Mouse (Mus musculus): Measurements from ENCODE around the gene Tesk2. TPM values are rescaled to one million over a fixed set of nuclear protein-coding genes. Genes with fewer than 3 reads are reported as not detected.

The Tesk2 gene
- total and polyA plus RNA-seq, 3 experiments, result 1.3 to 6.6 (median 4.8) TPM

- no peak overlapping the region; the same call in 1 of the 2 replicates for H3K4me3 ChIP-seq (ENCODE audit: low read depth, low read length)
- DNase-seq (ENCODE audit: low spot score) (peak; percentile 10), ATAC-seq (ENCODE audit: extremely low read depth, insufficient number of reproducible peaks, low FRiP score, poor library complexity, severe bottlenecking) (peak; percentile 65)
- H3K27me3 ChIP-seq (ENCODE audit: insufficient read depth, low read length), result no peaks in the 10 kb centered on the region
- peaks cover 20% of the 10 kb centered on the region for H3K36me3 ChIP-seq (replicated peaks)
- H3K4me1 ChIP-seq (ENCODE audit: insufficient read depth, low read depth, low read length), result peaks cover 52% of the 10 kb centered on the region
- H3K9me3 ChIP-seq (replicated peaks), result no peaks in the 10 kb centered on the region
- peak; percentile 97 for TF ChIP-seq TAL1 (conservative IDR thresholded peaks at IDR 0.05; ENCODE audit: low read depth, low read length)
- TF ChIP-seq POLR2AphosphoS5 (IDR thresholded peaks at IDR 0.05; ENCODE audit: insufficient replicate concordance, low read depth, low read length), result no peak
- TF ChIP-seq CTCF (IDR thresholded peaks at IDR 0.05; ENCODE audit: low read depth, low read length), result no peak
- TF ChIP-seq GATA1 (IDR thresholded peaks at IDR 0.05; ENCODE audit: borderline replicate concordance, low read length), result no peak
- no peak for TF ChIP-seq GATA2 (IDR thresholded peaks at IDR 0.05; ENCODE audit: borderline replicate concordance, low read depth, low read length)
Observed at GRCm38 (mm10) chr4:116683957-116684356, 36.8 kb upstream of the Tesk2 start.

- TF ChIP-seq CTCF (IDR thresholded peaks at IDR 0.05; ENCODE audit: low read depth, low read length), result no peak
- no peak for TF ChIP-seq GATA2 (IDR thresholded peaks at IDR 0.05; ENCODE audit: borderline replicate concordance, low read depth, low read length)
- no peak for TF ChIP-seq GATA1 (IDR thresholded peaks at IDR 0.05; ENCODE audit: borderline replicate concordance, low read length)
- no peak for TF ChIP-seq TAL1 (conservative IDR thresholded peaks at IDR 0.05; ENCODE audit: low read depth, low read length)
- TF ChIP-seq POLR2AphosphoS5 (IDR thresholded peaks at IDR 0.05; ENCODE audit: insufficient replicate concordance, low read depth, low read length), result no peak
- Histone ChIP-seq H3K36me3 (replicated peaks) (peaks cover 27% of the 10 kb centered on the region), H3K4me1 (ENCODE audit: insufficient read depth, low read depth, low read length) (peaks cover 59% of the 10 kb centered on the region), H3K4me3 (ENCODE audit: low read depth, low read length) (no peak overlapping the region; the same call in 1 of the 2 replicates), H3K9me3 (replicated peaks) (no peaks in the 10 kb centered on the region), H3K27me3 (ENCODE audit: insufficient read depth, low read length) (no peaks in the 10 kb centered on the region)
- no peak for DNase-seq (ENCODE audit: low spot score)
- no peak for ATAC-seq (ENCODE audit: extremely low read depth, insufficient number of reproducible peaks, low FRiP score, poor library complexity, severe bottlenecking)
Observed at GRCm38 (mm10) chr4:116684665-116685064, 36.1 kb upstream of the Tesk2 start.

GRCm38 (mm10) chr4:116685402-116686061 is 35.2 kb upstream of the Tesk2 start, which contains the start of gene Prdx1:
Gene Prdx1, plus strand, starts transcription at chr4:116685544.
- H3K27me3 ChIP-seq (ENCODE audit: insufficient read depth, low read length), result no peaks in the 10 kb centered on the region
- TF ChIP-seq TAL1 (conservative IDR thresholded peaks at IDR 0.05; ENCODE audit: low read depth, low read length) (no peak), GATA2 (IDR thresholded peaks at IDR 0.05; ENCODE audit: borderline replicate concordance, low read depth, low read length) (no peak), POLR2AphosphoS5 (IDR thresholded peaks at IDR 0.05; ENCODE audit: insufficient replicate concordance, low read depth, low read length) (peak; percentile 96), CTCF (IDR thresholded peaks at IDR 0.05; ENCODE audit: low read depth, low read length) (peak; percentile 39; the same call in 1 of the 2 replicates), GATA1 (IDR thresholded peaks at IDR 0.05; ENCODE audit: borderline replicate concordance, low read length) (no peak)
- peaks cover 64% of the 10 kb centered on the region for H3K4me1 ChIP-seq (ENCODE audit: insufficient read depth, low read depth, low read length)
- H3K9me3 ChIP-seq (replicated peaks), result no peaks in the 10 kb centered on the region
- peaks cover 36% of the 10 kb centered on the region for H3K36me3 ChIP-seq (replicated peaks)
- ATAC-seq (ENCODE audit: extremely low read depth, insufficient number of reproducible peaks, low FRiP score, poor library complexity, severe bottlenecking) (peak; percentile 54), DNase-seq (ENCODE audit: low spot score) (peak; percentile 76)
- H3K4me3 ChIP-seq (ENCODE audit: low read depth, low read length), result peak within 1 kb of the TSS; percentile 77

GRCm38 (mm10) chr4:116687041-116687440 is 33.7 kb upstream of the Tesk2 start:
- no peaks in the 10 kb centered on the region for H3K27me3 ChIP-seq (ENCODE audit: insufficient read depth, low read length)
- no peaks in the 10 kb centered on the region for H3K9me3 ChIP-seq (replicated peaks)
- peak overlapping the region; percentile 77 for H3K4me3 ChIP-seq (ENCODE audit: low read depth, low read length)
- TF ChIP-seq POLR2AphosphoS5 (IDR thresholded peaks at IDR 0.05; ENCODE audit: insufficient replicate concordance, low read depth, low read length), result no peak
- no peak for TF ChIP-seq TAL1 (conservative IDR thresholded peaks at IDR 0.05; ENCODE audit: low read depth, low read length)
- no peak for TF ChIP-seq GATA1 (IDR thresholded peaks at IDR 0.05; ENCODE audit: borderline replicate concordance, low read length)
- TF ChIP-seq CTCF (IDR thresholded peaks at IDR 0.05; ENCODE audit: low read depth, low read length), result no peak
- no peak for TF ChIP-seq GATA2 (IDR thresholded peaks at IDR 0.05; ENCODE audit: borderline replicate concordance, low read depth, low read length)
- H3K4me1 ChIP-seq (ENCODE audit: insufficient read depth, low read depth, low read length), result peaks cover 67% of the 10 kb centered on the region
- H3K36me3 ChIP-seq (replicated peaks), result peaks cover 50% of the 10 kb centered on the region
- DNase-seq (ENCODE audit: low spot score), result no peak
- no peak for ATAC-seq (ENCODE audit: extremely low read depth, insufficient number of reproducible peaks, low FRiP score, poor library complexity, severe bottlenecking)

GRCm38 (mm10) chr4:116689309-116689876 is 31.4 kb upstream of the Tesk2 start:
- no peak for ATAC-seq (ENCODE audit: extremely low read depth, insufficient number of reproducible peaks, low FRiP score, poor library complexity, severe bottlenecking)
- Histone ChIP-seq H3K4me3 (ENCODE audit: low read depth, low read length) (no peak overlapping the region), H3K9me3 (replicated peaks) (no peaks in the 10 kb centered on the region), H3K4me1 (ENCODE audit: insufficient read depth, low read depth, low read length) (peaks cover 47% of the 10 kb centered on the region), H3K27me3 (ENCODE audit: insufficient read depth, low read length) (no peaks in the 10 kb centered on the region), H3K36me3 (replicated peaks) (peaks cover 70% of the 10 kb centered on the region)
- no peak for DNase-seq (ENCODE audit: low spot score)
- TF ChIP-seq CTCF (IDR thresholded peaks at IDR 0.05; ENCODE audit: low read depth, low read length), result no peak
- no peak for TF ChIP-seq POLR2AphosphoS5 (IDR thresholded peaks at IDR 0.05; ENCODE audit: insufficient replicate concordance, low read depth, low read length)
- no peak for TF ChIP-seq GATA1 (IDR thresholded peaks at IDR 0.05; ENCODE audit: borderline replicate concordance, low read length)
- TF ChIP-seq TAL1 (conservative IDR thresholded peaks at IDR 0.05; ENCODE audit: low read depth, low read length), result no peak
- no peak for TF ChIP-seq GATA2 (IDR thresholded peaks at IDR 0.05; ENCODE audit: borderline replicate concordance, low read depth, low read length)

DNA sequence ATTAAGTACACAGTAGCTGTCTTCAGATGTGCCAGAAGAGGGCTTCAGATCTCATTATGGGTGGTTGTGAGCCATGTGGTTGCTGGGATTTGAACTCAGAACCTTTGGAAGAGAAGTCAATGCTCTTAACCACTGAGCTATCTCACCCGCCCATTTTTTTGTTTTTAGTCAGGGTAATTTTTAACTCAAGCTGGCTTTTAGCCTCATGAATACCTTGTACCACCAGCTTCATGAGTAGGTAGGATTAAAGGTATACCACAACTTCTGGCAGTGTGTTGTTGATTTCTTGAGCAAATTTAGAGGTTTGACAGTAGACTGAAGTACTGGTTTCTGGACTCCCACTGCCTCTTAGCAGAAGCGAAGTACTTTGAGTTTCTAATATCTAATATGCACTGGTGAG is 28.6 kb upstream of the Tesk2 start:
- Histone ChIP-seq H3K4me3 (ENCODE audit: low read depth, low read length) (no peak overlapping the region), H3K9me3 (replicated peaks) (no peaks in the 10 kb centered on the region), H3K4me1 (ENCODE audit: insufficient read depth, low read depth, low read length) (peaks cover 29% of the 10 kb centered on the region), H3K27me3 (ENCODE audit: insufficient read depth, low read length) (no peaks in the 10 kb centered on the region), H3K36me3 (replicated peaks) (peaks cover 90% of the 10 kb centered on the region)
- DNase-seq (ENCODE audit: low spot score) (no peak), ATAC-seq (ENCODE audit: extremely low read depth, insufficient number of reproducible peaks, low FRiP score, poor library complexity, severe bottlenecking) (no peak)
- no peak for TF ChIP-seq CTCF (IDR thresholded peaks at IDR 0.05; ENCODE audit: low read depth, low read length)
- TF ChIP-seq GATA2 (IDR thresholded peaks at IDR 0.05; ENCODE audit: borderline replicate concordance, low read depth, low read length), result no peak
- no peak for TF ChIP-seq TAL1 (conservative IDR thresholded peaks at IDR 0.05; ENCODE audit: low read depth, low read length)
- TF ChIP-seq POLR2AphosphoS5 (IDR thresholded peaks at IDR 0.05; ENCODE audit: insufficient replicate concordance, low read depth, low read length), result no peak
- no peak for TF ChIP-seq GATA1 (IDR thresholded peaks at IDR 0.05; ENCODE audit: borderline replicate concordance, low read length)

Data from G1E (cell line).